Mouse (Mus musculus): ENCODE results near the gene Cd81. TPM values are rescaled to one million over a fixed set of nuclear protein-coding genes. Genes with fewer than 3 reads are reported as not detected.

Cd81 gene
- polyA plus RNA-seq, 1 experiment from 2014 or later = 472 TPM

Other genes with a start within 250 kb of the Cd81 start
- 2.2 and 2.4 TPM in 2 replicates for gene Th, start 121.6 kb upstream of the Cd81 start, polyA plus RNA-seq (2016; fragmentation: Nextera tagmentation; extraction: Ambion mirVana)
- 1.1 and 1.2 TPM in 2 replicates for gene Ascl2, start 83.5 kb upstream of the Cd81 start, polyA plus RNA-seq (2016; fragmentation: Nextera tagmentation; extraction: Ambion mirVana)
- gene Tspan32, start 47.7 kb upstream of the Cd81 start, polyA plus RNA-seq (2016; fragmentation: Nextera tagmentation; extraction: Ambion mirVana) = 19.3 and 21.1 TPM in 2 replicates
- 78.0 and 99.5 TPM in 2 replicates for gene Tssc4, start 16.5 kb downstream of the Cd81 start, polyA plus RNA-seq (2016; fragmentation: Nextera tagmentation; extraction: Ambion mirVana)
- gene Trpm5, start 41.9 kb downstream of the Cd81 start, polyA plus RNA-seq (2016; fragmentation: Nextera tagmentation; extraction: Ambion mirVana) = 1.1 and 1.5 TPM in 2 replicates
- gene Kcnq1, start 53.6 kb downstream of the Cd81 start, polyA plus RNA-seq (2016; fragmentation: Nextera tagmentation; extraction: Ambion mirVana) = 5.4 and 10.5 TPM in 2 replicates

Measured in heart, embryonic 10.5 days (tissue).